Mouse (Mus musculus): ENCODE results near the gene Plrg1. TPM values are rescaled to one million over a fixed set of nuclear protein-coding genes. Genes with fewer than 3 reads are reported as not detected.

Gene Plrg1
- polyA plus RNA-seq, 1 experiment = 2.5 TPM

GRCm38 (mm10) chr3:83049680-83050079, 5.6 kb upstream of the Plrg1 start, which contains the start of gene Fgb:
TSS of gene Fgb (minus strand) at chr3:83049863.
- Histone ChIP-seq H3K4me1 (peaks cover 13% of the 10 kb centered on the region), H3K4me3 (replicated peaks) (no peak within 1 kb of the TSS), H3K9me3 (no peaks in the 10 kb centered on the region), H3K36me3 (replicated peaks; ENCODE audit: low read length) (no peaks in the 10 kb centered on the region), H3K27me3 (replicated peaks) (peaks cover 4% of the 10 kb centered on the region)
- TF ChIP-seq FLI1 (IDR thresholded peaks at IDR 0.05; ENCODE audit: low read length) (no peak), GATA1 (IDR thresholded peaks at IDR 0.05; ENCODE audit: borderline replicate concordance, low read length) (no peak)

GRCm38 (mm10) chr3:83050661-83051060, 4.7 kb upstream of the Plrg1 start:
- H3K4me3 ChIP-seq (replicated peaks) = no peak overlapping the region
- H3K27me3 ChIP-seq (replicated peaks) = peaks cover 4% of the 10 kb centered on the region
- H3K9me3 ChIP-seq = no peaks in the 10 kb centered on the region
- TF ChIP-seq GATA1 (IDR thresholded peaks at IDR 0.05; ENCODE audit: borderline replicate concordance, low read length) = no peak
- TF ChIP-seq FLI1 (IDR thresholded peaks at IDR 0.05; ENCODE audit: low read length) = no peak
- no peaks in the 10 kb centered on the region for H3K36me3 ChIP-seq (replicated peaks; ENCODE audit: low read length)
- H3K4me1 ChIP-seq = peaks cover 13% of the 10 kb centered on the region

GRCm38 (mm10) chr3:83052102-83052501, 3.2 kb upstream of the Plrg1 start:
- Histone ChIP-seq H3K27me3 (replicated peaks) (no peaks in the 10 kb centered on the region), H3K4me3 (replicated peaks) (no peak overlapping the region), H3K36me3 (replicated peaks; ENCODE audit: low read length) (peaks cover 6% of the 10 kb centered on the region), H3K9me3 (no peaks in the 10 kb centered on the region), H3K4me1 (peaks cover 27% of the 10 kb centered on the region)
- TF ChIP-seq FLI1 (IDR thresholded peaks at IDR 0.05; ENCODE audit: low read length) (no peak), GATA1 (IDR thresholded peaks at IDR 0.05; ENCODE audit: borderline replicate concordance, low read length) (no peak)

- no peak overlapping the region for H3K4me3 ChIP-seq (replicated peaks)
- TF ChIP-seq FLI1 (IDR thresholded peaks at IDR 0.05; ENCODE audit: low read length) = no peak
- TF ChIP-seq GATA1 (IDR thresholded peaks at IDR 0.05; ENCODE audit: borderline replicate concordance, low read length) = no peak
- H3K4me1 ChIP-seq = peaks cover 28% of the 10 kb centered on the region
- H3K27me3 ChIP-seq (replicated peaks) = no peaks in the 10 kb centered on the region
- H3K9me3 ChIP-seq = no peaks in the 10 kb centered on the region
- peaks cover 13% of the 10 kb centered on the region for H3K36me3 ChIP-seq (replicated peaks; ENCODE audit: low read length)
Observed at GRCm38 (mm10) chr3:83053126-83053525, 2.2 kb upstream of the Plrg1 start.

GRCm38 (mm10) chr3:83053758-83054157, 1.6 kb upstream of the Plrg1 start:
- H3K4me1 ChIP-seq = peaks cover 28% of the 10 kb centered on the region
- H3K36me3 ChIP-seq (replicated peaks; ENCODE audit: low read length) = peaks cover 19% of the 10 kb centered on the region
- peak overlapping the region; percentile 67 for H3K4me3 ChIP-seq (replicated peaks)
- H3K27me3 ChIP-seq (replicated peaks) = no peaks in the 10 kb centered on the region
- TF ChIP-seq GATA1 (IDR thresholded peaks at IDR 0.05; ENCODE audit: borderline replicate concordance, low read length) = no peak
- no peak for TF ChIP-seq FLI1 (IDR thresholded peaks at IDR 0.05; ENCODE audit: low read length)
- H3K9me3 ChIP-seq = no peaks in the 10 kb centered on the region

GRCm38 (mm10) chr3:83054759-83055158, 563 bp upstream of the Plrg1 start:
- Histone ChIP-seq H3K4me1 (peaks cover 28% of the 10 kb centered on the region), H3K4me3 (replicated peaks) (peak overlapping the region; percentile 100), H3K27me3 (replicated peaks) (no peaks in the 10 kb centered on the region), H3K9me3 (no peaks in the 10 kb centered on the region), H3K36me3 (replicated peaks; ENCODE audit: low read length) (peaks cover 29% of the 10 kb centered on the region)
- TF ChIP-seq FLI1 (IDR thresholded peaks at IDR 0.05; ENCODE audit: low read length) = no peak
- TF ChIP-seq GATA1 (IDR thresholded peaks at IDR 0.05; ENCODE audit: borderline replicate concordance, low read length) = no peak

GRCm38 (mm10) chr3:83057046-83057445, 1.7 kb downstream of the Plrg1 start:
- Histone ChIP-seq H3K27me3 (replicated peaks) (no peaks in the 10 kb centered on the region), H3K4me3 (replicated peaks) (no peak overlapping the region), H3K4me1 (peaks cover 28% of the 10 kb centered on the region), H3K9me3 (no peaks in the 10 kb centered on the region), H3K36me3 (replicated peaks; ENCODE audit: low read length) (peaks cover 52% of the 10 kb centered on the region)
- TF ChIP-seq FLI1 (IDR thresholded peaks at IDR 0.05; ENCODE audit: low read length) (no peak), GATA1 (IDR thresholded peaks at IDR 0.05; ENCODE audit: borderline replicate concordance, low read length) (no peak)

GRCm38 (mm10) chr3:83067920-83068319, 12.6 kb downstream of the Plrg1 start:
- Histone ChIP-seq H3K9me3 (no peaks in the 10 kb centered on the region), H3K36me3 (replicated peaks; ENCODE audit: low read length) (peaks cover 88% of the 10 kb centered on the region), H3K4me1 (peaks cover 7% of the 10 kb centered on the region), H3K27me3 (replicated peaks) (no peaks in the 10 kb centered on the region), H3K4me3 (replicated peaks) (no peak overlapping the region)
- TF ChIP-seq FLI1 (IDR thresholded peaks at IDR 0.05; ENCODE audit: low read length) (no peak), GATA1 (IDR thresholded peaks at IDR 0.05; ENCODE audit: borderline replicate concordance, low read length) (no peak)

- no peak overlapping the region for H3K4me3 ChIP-seq (replicated peaks)
- H3K27me3 ChIP-seq (replicated peaks) = no peaks in the 10 kb centered on the region
- no peaks in the 10 kb centered on the region for H3K9me3 ChIP-seq
- peaks cover 87% of the 10 kb centered on the region for H3K36me3 ChIP-seq (replicated peaks; ENCODE audit: low read length)
- TF ChIP-seq FLI1 (IDR thresholded peaks at IDR 0.05; ENCODE audit: low read length) = no peak
- H3K4me1 ChIP-seq = peaks cover 7% of the 10 kb centered on the region
Observed at GRCm38 (mm10) chr3:83068869-83069268, 13.5 kb downstream of the Plrg1 start.

GRCm38 (mm10) chr3:83070231-83070630, 14.9 kb downstream of the Plrg1 start:
- TF ChIP-seq FLI1 (IDR thresholded peaks at IDR 0.05; ENCODE audit: low read length) = no peak
- TF ChIP-seq GATA1 (IDR thresholded peaks at IDR 0.05; ENCODE audit: borderline replicate concordance, low read length) = no peak
- H3K4me1 ChIP-seq = peaks cover 7% of the 10 kb centered on the region
- H3K9me3 ChIP-seq = no peaks in the 10 kb centered on the region
- H3K4me3 ChIP-seq (replicated peaks) = no peak overlapping the region
- H3K27me3 ChIP-seq (replicated peaks) = no peaks in the 10 kb centered on the region
- H3K36me3 ChIP-seq (replicated peaks; ENCODE audit: low read length) = peaks cover 82% of the 10 kb centered on the region

- H3K9me3 ChIP-seq = no peaks in the 10 kb centered on the region
- no peaks in the 10 kb centered on the region for H3K27me3 ChIP-seq (replicated peaks)
- no peak for TF ChIP-seq GATA1 (IDR thresholded peaks at IDR 0.05; ENCODE audit: borderline replicate concordance, low read length)
- no peak for TF ChIP-seq FLI1 (IDR thresholded peaks at IDR 0.05; ENCODE audit: low read length)
- peaks cover 9% of the 10 kb centered on the region for H3K4me1 ChIP-seq
- H3K4me3 ChIP-seq (replicated peaks) = no peak overlapping the region
- peaks cover 19% of the 10 kb centered on the region for H3K36me3 ChIP-seq (replicated peaks; ENCODE audit: low read length)
Observed at GRCm38 (mm10) chr3:83076563-83076962, 21.2 kb downstream of the Plrg1 start.
